Mouse (Mus musculus) stomach, embryonic 16.5 days (tissue): ENCODE measurements around the gene Fbxo42. TPM values are rescaled to one million over a fixed set of nuclear protein-coding genes. Genes with fewer than 3 reads are reported as not detected.
"Not testable (repeated sequence)": the region's sequence is repeated elsewhere in the genome, so short reads cannot be mapped to it uniquely, and the experiment has no call there.

Experiments
- ATAC-seq: fragments of 200-750 bp; cut with Nextera tagmentation; 2 replicates; pipeline ENCODE4 v1.8.0; 2017; ENCODE audit warnings: moderate number of reproducible peaks, moderate TSS enrichment; ENCODE audit not compliant: insufficient read depth, low FRiP score
- H3K27ac ChIP-seq: fragments of 300-500 bp; sonication (generic); 2 replicates; pipeline ENCODE4 v1.5.1; 2014; ENCODE audit warnings: low read length
- H3K27me3 ChIP-seq: fragments of 300-500 bp; sonication (generic); 2 replicates; pipeline ENCODE4 v1.6.1; 2014; ENCODE audit warnings: low read length, control low read depth, mixed read lengths; ENCODE audit not compliant: control insufficient read depth, insufficient read depth
- H3K36me3 ChIP-seq: fragments of 300-500 bp; sonication (generic); 2 replicates; pipeline ENCODE4 v1.6.1; 2014; ENCODE audit warnings: low read length; ENCODE audit not compliant: control insufficient read depth, insufficient read depth
- H3K4me1 ChIP-seq: fragments of 300-500 bp; sonication (generic); 2 replicates; pipeline ENCODE4 v1.6.1; 2014; ENCODE audit warnings: low read length, control low read depth, mixed read lengths; ENCODE audit not compliant: control insufficient read depth, insufficient read depth
- H3K4me2 ChIP-seq: fragments of 300-500 bp; sonication (generic); 2 replicates; pipeline ENCODE4 v1.6.1; 2014; ENCODE audit warnings: low read depth, low read length, mixed read lengths
- H3K4me3 ChIP-seq: fragments of 300-500 bp; sonication (generic); replicated peaks from 2 replicates; pipeline ENCODE4 v1.5.1; 2014; ENCODE audit warnings: mild to moderate bottlenecking, low read length
- H3K9ac ChIP-seq: fragments of 300-500 bp; sonication (generic); 2 replicates; pipeline ENCODE4 v1.6.1; 2014; ENCODE audit warnings: low read length
- H3K9me3 ChIP-seq: fragments of 300-500 bp; sonication (generic); replicated peaks from 2 replicates; pipeline ENCODE4 v1.6.1; 2016; ENCODE audit warnings: low read length, control low read depth; ENCODE audit not compliant: control insufficient read depth
- WGBS: fragments of 180-500 bp; shearing (Covaris S2); extraction: QIAGEN DNeasy Blood & Tissue Kit; methylation state at CpG from one replicate; pipeline ENCODE4 v1.1.7; 2014; 5-methylcytosine and 5-hydroxymethylcytosine counted together
- polyA plus RNA-seq: library from polyadenylated mRNA; unstranded; fragments of >200 nt; fragmentation: Nextera tagmentation; extraction: Ambion mirVana; gene quantifications from 2 replicates; pipeline ENCODE4 v1.2.1, GENCODE M21; 2015

Gene Fbxo42
- polyA plus RNA-seq, 1 experiment from 2014 or later = 22.0 TPM

DNA sequence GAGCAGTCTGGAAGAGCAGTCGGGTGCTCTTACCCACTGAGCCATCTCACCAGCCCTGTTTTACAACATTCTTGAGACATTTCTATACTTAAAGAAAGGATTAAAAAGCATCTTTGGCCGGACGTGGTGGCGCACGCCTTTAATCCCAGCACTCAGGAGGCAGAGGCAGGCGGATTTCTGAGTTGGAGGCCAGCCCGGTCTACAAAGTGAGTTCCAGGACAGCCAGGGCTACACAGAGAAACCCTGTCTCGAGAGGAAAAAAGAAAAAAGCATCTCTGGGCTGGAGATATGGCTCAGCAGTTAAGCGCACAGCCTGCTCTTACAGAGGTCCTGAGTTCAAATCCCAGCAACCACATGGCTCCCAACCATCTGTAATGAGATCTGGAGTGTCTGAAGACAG lies 7.4 kb upstream of the Fbxo42 start:
- WGBS = 83% methylated on average over 9 of the region's 9 CpGs
- H3K27ac ChIP-seq, H3K9me3 ChIP-seq, H3K27me3 ChIP-seq, ATAC-seq, H3K9ac ChIP-seq, H3K36me3 ChIP-seq, H3K4me2 ChIP-seq, H3K4me3 ChIP-seq: not testable (repeated sequence)
- H3K4me1 ChIP-seq = peaks cover 24% of the 10 kb centered on the region

GRCm38 (mm10) chr4:141140967-141141366 lies 6.7 kb upstream of the Fbxo42 start:
- Histone ChIP-seq H3K27ac (no peak overlapping the region), H3K4me3 (no peak overlapping the region), H3K4me2 (no peak overlapping the region), H3K9ac (no peak overlapping the region), H3K9me3 (no peaks in the 10 kb centered on the region), H3K4me1 (peaks cover 18% of the 10 kb centered on the region), H3K27me3 (no peaks in the 10 kb centered on the region), H3K36me3 (no peaks in the 10 kb centered on the region)
- 87% methylated on average over 6 of the region's 6 CpGs for WGBS
- no peak for ATAC-seq

DNA sequence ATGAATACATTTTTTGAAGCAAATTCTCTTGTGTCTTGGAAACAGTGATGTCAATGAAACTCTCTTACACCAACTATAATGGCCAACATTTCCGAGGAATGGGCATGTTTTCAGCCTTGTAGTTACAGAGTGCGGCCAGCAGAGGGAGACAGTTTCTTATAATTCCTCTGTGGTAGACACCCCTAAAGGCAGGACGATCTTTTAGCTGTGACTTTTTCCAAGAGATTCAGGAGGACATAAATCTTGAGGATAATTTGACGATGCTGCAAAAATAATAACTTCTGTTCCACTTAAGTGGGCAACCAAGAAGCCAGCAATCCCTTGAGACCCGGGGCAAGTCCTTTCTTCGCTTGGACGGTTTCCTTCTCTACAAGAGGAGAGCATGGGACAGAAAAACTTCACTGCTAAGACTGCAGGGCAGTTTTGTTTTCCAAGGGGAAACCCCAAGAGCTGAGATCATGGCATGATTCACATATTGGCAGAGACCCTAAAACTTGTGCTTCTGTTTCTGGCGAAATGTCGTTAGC lies 5.4 kb upstream of the Fbxo42 start:
- Histone ChIP-seq H3K4me3 (0 out of 2 replicates have a peak overlapping the region, but pooled peaks have one; percentile 2), H3K9me3 (no peaks in the 10 kb centered on the region), H3K9ac (peak overlapping the region; percentile 49; the same call in 1 of the 2 replicates), H3K36me3 (no peaks in the 10 kb centered on the region), H3K27me3 (no peaks in the 10 kb centered on the region), H3K27ac (no peak overlapping the region), H3K4me1 (peaks cover 14% of the 10 kb centered on the region), H3K4me2 (peak overlapping the region; percentile 38)
- ATAC-seq = no peak
- WGBS = 21% methylated on average over 9 of the region's 9 CpGs

GRCm38 (mm10) chr4:141145124-141145523 lies 2.6 kb upstream of the Fbxo42 start:
- H3K4me1 ChIP-seq = peaks cover 18% of the 10 kb centered on the region
- not testable (repeated sequence) for ATAC-seq, H3K4me2 ChIP-seq, H3K27me3 ChIP-seq, H3K9ac ChIP-seq, H3K9me3 ChIP-seq, H3K36me3 ChIP-seq, H3K4me3 ChIP-seq, H3K27ac ChIP-seq
- 91% methylated on average over 9 of the region's 16 CpGs for WGBS

- Histone ChIP-seq H3K9ac (no peak overlapping the region), H3K4me1 (peaks cover 18% of the 10 kb centered on the region), H3K27me3 (no peaks in the 10 kb centered on the region), H3K27ac (peak overlapping the region; percentile 97), H3K4me3 (no peak overlapping the region), H3K4me2 (peak overlapping the region; percentile 80), H3K36me3 (no peaks in the 10 kb centered on the region), H3K9me3 (no peaks in the 10 kb centered on the region)
- no peak for ATAC-seq
- WGBS = 90% methylated on average over 6 of the region's 6 CpGs
Observed at GRCm38 (mm10) chr4:141146491-141147033, 1.2 kb upstream of the Fbxo42 start.

DNA sequence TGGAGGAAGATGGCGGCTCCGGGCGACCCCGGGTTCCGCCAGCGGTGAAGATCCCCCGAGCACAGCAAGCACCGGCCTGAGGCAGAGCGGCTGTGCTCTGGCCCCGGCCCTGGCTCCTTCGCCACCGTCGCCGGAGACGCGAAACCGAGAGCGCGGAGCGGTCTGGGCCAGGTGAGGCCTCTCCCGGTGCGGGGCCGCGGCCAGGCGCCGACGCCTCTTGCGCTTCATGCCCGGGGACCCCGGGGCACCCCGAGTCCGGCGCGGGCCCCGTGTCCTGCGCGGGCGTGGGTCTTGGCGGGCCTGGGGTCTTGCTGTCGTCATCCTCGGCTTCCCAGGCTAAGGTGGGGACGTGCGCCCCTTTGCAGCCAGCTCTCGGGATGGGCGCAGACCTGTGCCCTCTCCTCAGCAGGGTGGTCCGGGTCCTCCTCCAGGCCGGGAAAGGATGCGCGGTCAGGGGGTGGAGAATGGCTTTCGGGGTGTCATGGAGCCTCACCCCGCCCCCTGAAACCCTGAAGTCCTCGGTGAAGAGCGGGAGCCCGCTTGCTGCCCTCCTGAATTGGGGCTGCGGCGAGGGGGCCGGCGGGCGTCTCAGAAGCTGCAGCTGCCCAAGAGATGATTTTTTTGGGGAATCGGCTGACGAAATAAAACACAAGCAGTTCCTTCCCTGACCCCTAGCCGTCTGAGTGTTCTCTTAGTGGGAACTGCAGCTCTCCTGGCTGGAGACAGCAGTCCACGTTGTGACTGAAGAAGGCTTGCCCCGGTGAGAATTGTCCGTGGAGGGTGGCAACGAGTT lies 492 bp downstream of the Fbxo42 start:
- Histone ChIP-seq H3K9ac (peak overlapping the region; percentile 100), H3K4me1 (peaks cover 15% of the 10 kb centered on the region)
- under 1% methylated on average over 66 of the region's 66 CpGs for WGBS

DNA sequence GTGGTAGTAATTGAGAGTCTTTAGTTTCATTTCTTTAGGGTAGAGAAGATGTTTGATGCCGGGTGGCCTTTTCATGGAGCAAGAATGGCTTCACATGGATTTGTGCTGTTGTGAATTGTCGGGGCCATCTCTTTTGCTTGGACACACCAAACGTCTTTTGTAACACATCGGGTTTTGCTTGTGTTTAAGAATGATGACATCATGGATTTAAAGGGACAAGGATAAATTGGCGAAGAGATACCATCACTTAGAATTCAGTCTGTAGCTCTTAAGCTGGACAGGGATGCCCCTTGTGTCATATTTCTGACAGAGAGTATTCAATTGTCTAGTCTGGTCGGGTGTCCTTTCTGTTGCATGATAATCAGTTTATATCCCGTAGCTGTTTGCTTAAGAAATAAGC lies 1.4 kb downstream of the Fbxo42 start:
- H3K9me3 ChIP-seq = no peaks in the 10 kb centered on the region
- no peak for ATAC-seq
- no peak overlapping the region for H3K27ac ChIP-seq
- H3K36me3 ChIP-seq = no peaks in the 10 kb centered on the region
- H3K4me3 ChIP-seq = peak overlapping the region; percentile 99
- H3K4me2 ChIP-seq = peak overlapping the region; percentile 68
- no peaks in the 10 kb centered on the region for H3K27me3 ChIP-seq
- 20% methylated on average over 7 of the region's 7 CpGs for WGBS
- H3K9ac ChIP-seq = peak overlapping the region; percentile 100
- H3K4me1 ChIP-seq = peaks cover 15% of the 10 kb centered on the region

More for the DNA sequence above, 492 bp downstream of the Fbxo42 start:
- H3K4me3 ChIP-seq = peak overlapping the region; percentile 99
- H3K27me3 ChIP-seq = no peaks in the 10 kb centered on the region
- no peaks in the 10 kb centered on the region for H3K9me3 ChIP-seq
- peak; percentile 79 for ATAC-seq
- peak overlapping the region; percentile 97 for H3K27ac ChIP-seq
- H3K4me2 ChIP-seq = peak overlapping the region; percentile 68
- H3K36me3 ChIP-seq = no peaks in the 10 kb centered on the region

GRCm38 (mm10) chr4:141157485-141157884 lies 9.8 kb downstream of the Fbxo42 start:
- H3K27ac ChIP-seq = no peak overlapping the region
- H3K4me2 ChIP-seq = no peak overlapping the region
- 74% methylated on average over 4 of the region's 4 CpGs for WGBS
- H3K4me3 ChIP-seq = no peak overlapping the region
- ATAC-seq = no peak
- no peak overlapping the region for H3K9ac ChIP-seq
- H3K4me1 ChIP-seq = peaks cover 21% of the 10 kb centered on the region
- H3K9me3 ChIP-seq = no peaks in the 10 kb centered on the region
- no peaks in the 10 kb centered on the region for H3K27me3 ChIP-seq
- no peaks in the 10 kb centered on the region for H3K36me3 ChIP-seq

GRCm38 (mm10) chr4:141158609-141159008 lies 10.9 kb downstream of the Fbxo42 start:
- no peak overlapping the region for H3K4me3 ChIP-seq
- no peaks in the 10 kb centered on the region for H3K9me3 ChIP-seq
- no peak overlapping the region for H3K4me2 ChIP-seq
- no peaks in the 10 kb centered on the region for H3K27me3 ChIP-seq
- ATAC-seq = no peak
- 79% methylated on average over 2 of the region's 2 CpGs for WGBS
- H3K27ac ChIP-seq = peak overlapping the region; percentile 61
- no peaks in the 10 kb centered on the region for H3K36me3 ChIP-seq
- H3K9ac ChIP-seq = no peak overlapping the region
- peaks cover 21% of the 10 kb centered on the region for H3K4me1 ChIP-seq
